Mouse (Mus musculus) frontal cortex, postnatal 25 days (tissue): ENCODE results near the gene Ccdc13.
A peak's percentile ranks its signal among the peaks of the same experiment; 100 is the strongest.

Experiments used
- DNase-seq, 2 experiments: peaks; one replicate each; pipeline ENCODE4 v3.0.0; 2022; ENCODE audit warnings: low spot score in 2 of 2

Ccdc13 gene

GRCm38 (mm10) chr9:121838829-121839621 is at the start of gene Ccdc13:
Gene Ccdc13, minus strand, starts transcription at chr9:121839461.
- DNase-seq: peak; percentile 73 to 83

- no peak for DNase-seq
Measured at GRCm38 (mm10) chr9:121882015-121882457, 42.8 kb upstream of the Ccdc13 start.

GRCm38 (mm10) chr9:121881301-121881700 is 42.0 kb upstream of the Ccdc13 start:
- DNase-seq: peak in 1 of 2 experiments; percentile 16

DNA sequence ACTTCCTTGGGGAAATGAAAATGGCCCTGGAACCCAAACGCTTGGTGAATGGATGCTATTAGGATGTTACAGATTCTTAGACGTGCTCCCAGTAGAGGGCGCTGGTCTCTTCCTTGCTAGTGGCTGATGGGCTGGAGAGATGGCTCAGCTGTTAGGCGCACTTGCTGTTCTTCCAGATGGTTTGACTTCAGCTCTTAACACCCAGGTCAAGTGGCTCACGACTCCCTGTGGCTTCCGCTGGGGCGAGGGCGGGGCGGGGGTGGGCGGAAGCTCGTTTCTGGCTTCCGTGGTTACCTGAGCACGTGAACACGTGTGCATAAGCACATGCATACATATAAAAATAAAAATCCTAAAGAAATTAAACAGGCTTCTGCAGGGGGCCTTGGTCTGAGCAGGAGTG is 41.6 kb upstream of the Ccdc13 start:
- peak; percentile 54 to 55 for DNase-seq

GRCm38 (mm10) chr9:121877052-121877740 is 37.9 kb upstream of the Ccdc13 start:
- peak in 1 of 2 experiments; percentile 44 for DNase-seq

GRCm38 (mm10) chr9:121873578-121873977 is 34.3 kb upstream of the Ccdc13 start:
- no peak for DNase-seq

GRCm38 (mm10) chr9:121872062-121872683 is 32.9 kb upstream of the Ccdc13 start:
- DNase-seq: no peak

GRCm38 (mm10) chr9:121869973-121870515 is 30.8 kb upstream of the Ccdc13 start:
- no peak for DNase-seq

DNA sequence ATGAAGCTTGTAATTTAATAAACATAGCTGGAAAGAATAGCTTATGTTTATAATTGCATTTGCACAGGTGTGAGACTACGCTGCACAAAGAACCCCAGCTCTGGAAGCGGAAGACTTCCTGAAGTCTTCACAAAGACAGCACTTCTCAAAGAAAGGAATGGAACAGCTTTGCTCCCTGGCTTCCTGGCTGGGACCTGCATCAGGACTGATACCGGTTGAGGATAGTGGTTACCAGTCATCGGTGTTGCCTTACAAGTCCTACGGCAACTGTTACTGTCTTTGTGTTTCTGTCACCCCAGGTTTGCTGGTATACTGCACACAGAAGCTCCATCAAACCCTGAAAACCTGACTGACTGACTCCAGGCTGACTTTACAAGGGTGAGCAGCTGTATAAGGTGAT is 30.2 kb upstream of the Ccdc13 start:
- no peak for DNase-seq

DNA sequence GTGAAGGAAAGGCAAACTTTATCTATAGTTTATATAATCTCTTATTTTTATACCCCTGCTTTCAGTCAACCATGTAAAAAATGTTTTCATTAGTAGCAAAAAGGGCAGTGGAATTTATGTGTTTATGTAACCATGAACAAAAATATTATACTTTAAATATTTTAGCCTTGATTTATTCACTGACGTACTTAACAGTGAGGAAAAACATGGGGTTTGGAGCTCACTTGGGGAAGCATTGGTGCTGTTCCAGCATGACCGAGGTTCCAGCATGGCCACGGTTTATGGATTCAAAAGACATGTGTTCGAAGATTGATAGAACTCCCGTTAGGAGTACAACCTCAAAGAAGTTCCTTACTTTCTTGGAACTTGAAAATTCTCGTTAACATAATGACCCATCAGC is 29.0 kb upstream of the Ccdc13 start:
- no peak for DNase-seq

GRCm38 (mm10) chr9:121867632-121868031 is 28.4 kb upstream of the Ccdc13 start:
- no peak for DNase-seq

- no peak for DNase-seq
Measured at GRCm38 (mm10) chr9:121865425-121866008, 26.3 kb upstream of the Ccdc13 start.

DNA sequence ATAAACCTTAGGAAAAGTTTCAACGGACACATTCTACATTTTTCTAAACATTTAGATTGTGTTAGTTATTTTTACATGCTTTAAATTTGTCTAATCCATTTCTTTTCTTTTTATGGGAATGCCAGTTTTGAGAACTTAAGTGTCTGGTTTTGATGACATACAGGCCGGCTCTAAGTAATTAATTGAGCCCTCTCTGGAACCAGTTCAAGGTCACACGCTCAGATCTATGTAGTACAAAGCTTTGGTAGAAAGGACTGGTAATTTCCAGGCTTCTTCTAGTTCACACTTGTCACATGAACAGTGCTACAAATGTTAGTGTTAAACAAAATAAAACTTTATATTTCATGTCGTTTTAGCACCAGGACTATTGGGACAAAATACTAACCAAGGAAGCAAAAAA is 25.6 kb upstream of the Ccdc13 start:
- no peak for DNase-seq

DNA sequence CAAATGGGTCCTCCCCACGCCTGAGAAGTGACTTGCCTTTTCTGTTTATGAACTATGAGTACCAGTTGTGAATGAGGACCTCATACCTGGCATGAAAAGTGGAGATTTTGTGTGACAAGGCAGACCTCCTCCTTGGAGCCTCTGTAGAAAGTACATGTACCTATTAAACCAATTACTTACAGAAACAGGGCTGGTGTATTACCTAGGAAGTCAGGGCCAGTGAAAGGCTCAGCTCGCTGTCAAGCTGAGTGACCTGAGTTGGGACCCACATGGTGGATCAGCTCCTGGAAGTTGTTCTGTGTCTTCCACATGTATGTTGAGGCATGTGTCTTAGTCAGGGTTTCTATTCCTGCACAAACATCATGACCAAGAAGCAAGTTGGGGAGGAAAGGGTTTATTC is 21.7 kb upstream of the Ccdc13 start:
- DNase-seq: no peak

- DNase-seq: no peak
Measured at GRCm38 (mm10) chr9:121859345-121859744, 20.1 kb upstream of the Ccdc13 start.

GRCm38 (mm10) chr9:121858153-121858488 is 18.9 kb upstream of the Ccdc13 start, which contains the start of gene Higd1a:
Gene Higd1a, minus strand, starts transcription at chr9:121858362.
- DNase-seq: no peak

DNA sequence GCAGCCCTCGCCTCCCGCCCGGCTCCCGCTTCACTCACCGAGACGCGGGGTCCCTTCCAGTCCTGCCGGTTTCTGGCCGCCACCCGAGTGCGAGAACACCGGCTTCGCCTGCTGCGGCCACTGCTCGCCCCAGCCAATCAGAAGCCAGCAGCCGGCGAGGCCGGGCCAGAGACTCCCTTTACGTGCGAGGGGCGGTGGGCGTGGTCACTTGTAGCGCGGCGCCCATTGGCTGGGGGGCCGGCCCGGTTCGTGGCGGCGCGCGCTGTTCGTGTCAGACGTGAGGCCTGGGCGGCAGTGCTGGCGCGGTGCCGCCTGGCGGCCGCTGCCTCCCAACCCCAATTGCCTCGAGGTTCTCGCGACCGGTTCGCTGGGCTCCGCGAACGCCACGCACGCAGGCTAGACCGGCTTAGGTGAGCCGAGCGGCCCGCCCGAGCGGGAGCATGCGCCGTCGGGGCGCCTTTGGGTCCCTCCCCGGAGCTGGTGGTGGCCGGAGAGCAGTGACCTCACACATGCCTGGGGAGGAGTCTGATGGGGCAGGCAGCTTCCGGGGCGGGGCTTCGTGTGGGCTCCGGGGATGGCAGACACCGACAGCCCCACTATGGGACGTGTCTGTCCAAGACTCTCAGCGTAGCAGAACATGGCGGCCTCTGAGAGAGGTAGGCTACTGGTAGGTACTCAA is 18.4 kb upstream of the Ccdc13 start:
- peak; percentile 96 for DNase-seq

- DNase-seq: peak; percentile 32 to 41
Measured at GRCm38 (mm10) chr9:121856649-121857416, 17.6 kb upstream of the Ccdc13 start.

DNA sequence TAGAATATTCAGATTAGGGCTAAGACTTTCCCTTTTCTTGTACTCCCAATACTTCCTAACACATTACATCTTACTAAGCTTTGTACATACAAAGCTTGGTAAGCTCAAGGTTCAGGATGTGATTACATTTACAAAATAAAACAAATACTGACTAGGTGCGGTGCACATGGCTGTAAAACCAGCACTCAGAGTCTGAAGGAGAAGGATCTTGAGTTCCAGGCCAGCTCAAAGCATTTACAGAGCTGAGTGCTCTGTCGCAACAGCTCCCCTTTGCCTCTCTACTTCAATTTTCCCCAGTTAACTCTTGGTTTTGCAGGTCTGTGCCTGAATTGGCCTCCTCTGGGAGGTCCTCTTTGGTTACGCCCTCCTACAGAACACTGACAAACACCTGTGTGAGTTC is 15.0 kb upstream of the Ccdc13 start:
- no peak for DNase-seq

GRCm38 (mm10) chr9:121847842-121848241 is 8.6 kb upstream of the Ccdc13 start:
- DNase-seq: no peak

GRCm38 (mm10) chr9:121847138-121847537 is 7.9 kb upstream of the Ccdc13 start:
- DNase-seq: no peak
